Mouse (Mus musculus) myocyte (in vitro differentiated cells): ENCODE results near the gene Plekhh3.

Source experiments
- CEBPB ChIP-seq: IDR thresholded peaks from 2 replicates; pipeline ENCODE4 v1.6.1; 2011; ENCODE audit warnings: mild to moderate bottlenecking, moderate library complexity; ENCODE audit not compliant: poor library complexity, insufficient read depth, severe bottlenecking
- MAX ChIP-seq: IDR thresholded peaks from one replicate; pipeline ENCODE4 v1.6.1; 2011; ENCODE audit warnings: low read depth, mild to moderate bottlenecking, control low read depth
- MYOG ChIP-seq, 3 experiments: IDR thresholded peaks; one replicate each; pipeline ENCODE4 v1.6.1; 2011; ENCODE audit warnings: control low read depth in 2 of 3, low read depth in 2 of 3, mild to moderate bottlenecking in 2 of 3; ENCODE audit not compliant: insufficient read length in 2 of 3, control insufficient read depth in 1 of 3, insufficient read depth in 1 of 3
- POLR2A ChIP-seq: IDR thresholded peaks from one replicate; pipeline ENCODE4 v1.6.1; 2011; ENCODE audit warnings: low read depth, mild to moderate bottlenecking, control low read depth, moderate library complexity; ENCODE audit not compliant: insufficient read length
- TCF12 ChIP-seq: IDR thresholded peaks from one replicate; pipeline ENCODE4 v1.6.1; 2011; ENCODE audit warnings: mild to moderate bottlenecking, control low read depth; ENCODE audit not compliant: poor library complexity, insufficient read depth, severe bottlenecking
- USF1 ChIP-seq: IDR thresholded peaks from one replicate; pipeline ENCODE4 v1.6.1; 2011; ENCODE audit warnings: low read depth, mild to moderate bottlenecking, control low read depth, moderate library complexity

DNA sequence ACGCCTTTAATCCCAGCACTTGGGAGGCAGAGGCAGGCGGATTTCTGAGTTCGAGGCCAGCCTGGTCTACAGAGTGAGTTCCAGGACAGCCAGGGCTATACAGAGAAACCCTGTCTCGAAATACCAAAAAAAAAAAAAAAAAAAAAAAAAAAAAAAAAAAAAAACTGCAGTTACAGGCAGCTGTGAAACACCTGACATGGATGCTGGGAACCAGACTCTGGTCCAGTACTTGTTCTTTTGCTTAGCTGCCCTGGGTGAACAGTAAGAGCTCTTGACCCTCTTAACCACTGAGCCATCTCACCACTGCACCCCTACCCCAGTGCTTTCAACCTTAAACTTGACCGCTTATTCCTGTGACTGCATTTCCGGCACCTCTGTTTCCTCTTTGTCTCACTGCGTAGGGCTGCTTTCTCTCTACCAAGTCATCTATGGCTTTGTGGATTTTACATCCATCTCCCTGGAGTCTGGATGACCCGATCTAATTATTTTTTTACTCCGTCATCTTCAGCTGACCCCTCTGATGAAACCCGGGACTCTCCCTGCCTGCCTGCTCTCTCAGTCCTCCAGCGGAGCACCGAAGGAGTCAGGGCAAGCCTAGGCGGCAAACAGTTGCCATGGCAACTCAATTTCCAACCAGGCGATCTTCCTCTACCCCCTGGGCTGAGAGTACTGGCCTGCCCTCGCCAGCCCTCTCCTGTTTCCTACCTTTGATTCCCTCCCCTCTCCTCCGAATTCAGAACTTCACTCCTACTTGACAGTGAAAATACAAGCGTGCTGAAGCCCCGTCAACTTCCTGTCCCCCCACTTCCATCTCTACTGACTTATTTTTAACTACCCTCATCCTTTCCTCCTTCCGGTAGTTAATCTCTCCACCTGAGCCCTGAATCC is 27.6 kb downstream of the Plekhh3 start:
- no peak for TF ChIP-seq POLR2A
- no peak for TF ChIP-seq CEBPB
- no peak for TF ChIP-seq USF1
- no peak for TF ChIP-seq TCF12
- TF ChIP-seq MYOG (IDR thresholded peaks at IDR 0.05; ENCODE audit: control insufficient read depth in 1 of 3, insufficient read depth in 1 of 3, insufficient read length in 2 of 3, low read depth in 2 of 3), result no peak
- TF ChIP-seq MAX, result no peak
